Mouse (Mus musculus) embryonic fibroblast, embryonic 13.5 days (primary cell): Measurements from ENCODE around the gene 4430402I18Rik.

Experiments used
- CTCF ChIP-seq: IDR thresholded peaks from 2 replicates; pipeline ENCODE4 v1.5.1; 2011; ENCODE audit warnings: mild to moderate bottlenecking, control low read depth, low read length, moderate library complexity, borderline replicate concordance; ENCODE audit not compliant: insufficient read depth
- POLR2A ChIP-seq: IDR thresholded peaks from 2 replicates; pipeline ENCODE4 v1.6.1; 2011; ENCODE audit warnings: low read depth, mild to moderate bottlenecking, control low read depth, low read length, moderate library complexity

- TF ChIP-seq CTCF (no peak), POLR2A (no peak)
Measured at GRCm38 (mm10) chr19:28869251-28869855, 98.2 kb downstream of the 4430402I18Rik start.
